Mouse (Mus musculus) intestine, embryonic 15.5 days (tissue): ENCODE measurements around the gene Rack1. TPM values are rescaled to one million over a fixed set of nuclear protein-coding genes. Genes with fewer than 3 reads are reported as not detected.
"Not testable (repeated sequence)": the region's sequence is repeated elsewhere in the genome, so short reads cannot be mapped to it uniquely, and the experiment has no call there.

Experiments
- ATAC-seq: fragments of 200-750 bp; cut with Nextera tagmentation; 2 replicates; pipeline ENCODE4 v1.8.0; 2017; ENCODE audit warnings: moderate TSS enrichment, moderate library complexity
- H3K27ac ChIP-seq: fragments of 300-500 bp; sonication (generic); 2 replicates; pipeline ENCODE4 v1.5.1; 2015; ENCODE audit warnings: mild to moderate bottlenecking, inconsistent platforms
- H3K27me3 ChIP-seq: fragments of 300-500 bp; sonication (generic); replicated peaks from 2 replicates; pipeline ENCODE4 v1.6.1; 2015; ENCODE audit warnings: inconsistent platforms
- H3K36me3 ChIP-seq: fragments of 300-500 bp; sonication (generic); 2 replicates; pipeline ENCODE4 v1.6.1; 2015; ENCODE audit warnings: inconsistent platforms
- H3K4me1 ChIP-seq: fragments of 300-500 bp; sonication (generic); replicated peaks from 2 replicates; pipeline ENCODE4 v1.6.1; 2015; ENCODE audit warnings: inconsistent platforms
- H3K4me2 ChIP-seq: fragments of 300-500 bp; sonication (generic); replicated peaks from 2 replicates; pipeline ENCODE4 v1.6.1; 2015; ENCODE audit warnings: mild to moderate bottlenecking, inconsistent platforms
- H3K4me3 ChIP-seq: fragments of 300-500 bp; sonication (generic); replicated peaks from 2 replicates; pipeline ENCODE4 v1.5.1; 2015; ENCODE audit warnings: inconsistent platforms
- H3K9ac ChIP-seq: fragments of 300-500 bp; sonication (generic); 2 replicates; pipeline ENCODE4 v1.6.1; 2015; ENCODE audit warnings: inconsistent platforms
- H3K9me3 ChIP-seq: fragments of 300-500 bp; sonication (generic); 2 replicates; pipeline ENCODE4 v1.6.1; 2016; ENCODE audit warnings: inconsistent platforms
- WGBS: fragments of 180-500 bp; shearing (Covaris S2); methylation state at CpG from one replicate; pipeline ENCODE4 v1.1.7; 2015; 5-methylcytosine and 5-hydroxymethylcytosine counted together
- polyA plus RNA-seq: library from polyadenylated mRNA; unstranded; fragments of >200 nt; fragmentation: Nextera tagmentation; extraction: Ambion mirVana; gene quantifications from 2 replicates; pipeline ENCODE4 v1.2.1, GENCODE M21; 2015

Gene Rack1
- polyA plus RNA-seq, 1 experiment from 2014 or later, result 815 TPM

DNA sequence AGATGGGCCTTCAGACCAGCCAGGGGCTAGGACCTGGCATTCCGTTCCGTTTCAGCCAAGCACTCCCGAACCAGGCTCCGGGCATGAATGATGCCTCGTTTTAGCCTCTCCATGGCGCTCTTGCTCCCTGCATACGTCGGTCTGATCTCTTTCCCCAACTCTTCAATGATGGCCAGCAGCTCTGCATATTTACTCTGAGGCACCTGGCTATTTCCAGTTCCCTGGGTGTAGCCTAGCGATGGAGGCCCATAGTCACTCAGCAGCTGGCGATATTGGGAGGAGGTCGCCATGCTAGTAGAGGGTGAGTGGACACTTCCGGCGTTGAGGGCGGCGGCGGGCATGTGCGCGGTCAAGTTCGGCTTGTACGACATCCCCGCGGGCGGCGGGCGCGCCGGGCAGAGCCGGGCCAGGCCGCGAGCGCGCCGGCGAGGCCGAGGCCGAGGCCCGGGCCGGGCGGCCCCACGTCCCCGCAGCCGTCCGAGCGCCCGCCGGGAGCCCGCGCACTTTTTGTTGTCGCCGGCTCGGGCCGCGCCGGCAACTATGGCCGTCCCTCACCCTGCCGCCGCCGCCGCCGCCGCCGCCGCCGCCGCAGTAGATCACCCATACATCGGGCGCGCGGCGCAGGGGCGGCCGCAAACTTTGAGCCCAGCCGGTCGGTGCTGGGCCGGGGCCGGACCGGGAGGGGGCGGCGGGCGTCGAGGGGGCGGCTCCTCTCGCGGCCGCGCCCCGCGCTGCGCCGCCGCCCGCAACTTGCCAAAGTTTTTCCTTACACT lies 26.0 kb downstream of the Rack1 start, which contains the start of the genes Trim7 and Gm12184:
Gene Trim7 (plus strand): TSS at position 162 of the 773 bp plus-strand sequence.
Gene Gm12184 (minus strand): TSS at position 677 of the 773 bp plus-strand sequence.
- WGBS, result under 1% methylated on average over 70 of the region's 92 CpGs
- H3K27ac ChIP-seq, result peak within 1 kb of the TSS; percentile 48; the same call in 1 of the 2 replicates
- peak within 1 kb of the TSS; percentile 69 for H3K4me2 ChIP-seq

DNA sequence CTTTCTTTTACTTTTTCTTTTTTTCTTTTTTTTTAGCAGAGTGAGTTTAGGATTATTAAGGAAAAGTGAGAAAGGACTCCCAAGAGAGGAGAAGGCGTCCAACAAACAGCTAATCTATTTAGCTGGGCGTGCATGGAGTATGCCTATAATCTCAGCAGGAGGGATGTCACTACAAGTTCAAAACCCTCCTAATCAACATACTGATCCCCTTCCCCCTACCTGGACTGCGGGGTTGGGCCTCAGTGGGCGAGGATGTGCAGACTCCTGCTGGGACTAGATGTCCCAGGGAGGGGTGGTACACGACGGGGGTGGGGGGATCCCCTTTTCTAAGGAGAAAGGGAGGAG lies 26.6 kb downstream of the Rack1 start:
- Histone ChIP-seq H3K36me3 (no peaks in the 10 kb centered on the region), H3K27ac (0 out of 2 replicates have a peak overlapping the region, but pooled peaks have one; percentile 48), H3K4me1 (peaks cover 10% of the 10 kb centered on the region; the same call in 1 of the 2 replicates), H3K4me3 (peak overlapping the region; percentile 46), H3K4me2 (peak overlapping the region; percentile 69), H3K9ac (peak overlapping the region; percentile 48), H3K27me3 (no peaks in the 10 kb centered on the region), H3K9me3 (no peaks in the 10 kb centered on the region)
- peak; percentile 31 for ATAC-seq
- WGBS, result 1% methylated on average over 6 of the region's 6 CpGs

More for the DNA sequence above, 26.0 kb downstream of the Rack1 start, which contains the start of the genes Trim7 and Gm12184:
- not testable (repeated sequence) for H3K36me3 ChIP-seq, H3K27me3 ChIP-seq, H3K9me3 ChIP-seq
- H3K4me1 ChIP-seq, result peaks cover 10% of the 10 kb centered on the region; the same call in 1 of the 2 replicates
- ATAC-seq, result peak; percentile 87
- peak within 1 kb of the TSS; percentile 48 for H3K9ac ChIP-seq
- H3K4me3 ChIP-seq, result peak within 1 kb of the TSS; percentile 46

- no peak overlapping the region for H3K27ac ChIP-seq
- H3K4me3 ChIP-seq, result no peak overlapping the region
- no peaks in the 10 kb centered on the region for H3K27me3 ChIP-seq
- no peak overlapping the region for H3K9ac ChIP-seq
- H3K4me1 ChIP-seq, result peaks cover 10% of the 10 kb centered on the region; the same call in 1 of the 2 replicates
- no peak overlapping the region for H3K4me2 ChIP-seq
- H3K36me3 ChIP-seq, result no peaks in the 10 kb centered on the region
- no peaks in the 10 kb centered on the region for H3K9me3 ChIP-seq
- no peak for ATAC-seq
- WGBS, result 71% methylated on average over 6 of the region's 6 CpGs
Observed at GRCm38 (mm10) chr11:48827926-48828325, 27.8 kb downstream of the Rack1 start.

DNA sequence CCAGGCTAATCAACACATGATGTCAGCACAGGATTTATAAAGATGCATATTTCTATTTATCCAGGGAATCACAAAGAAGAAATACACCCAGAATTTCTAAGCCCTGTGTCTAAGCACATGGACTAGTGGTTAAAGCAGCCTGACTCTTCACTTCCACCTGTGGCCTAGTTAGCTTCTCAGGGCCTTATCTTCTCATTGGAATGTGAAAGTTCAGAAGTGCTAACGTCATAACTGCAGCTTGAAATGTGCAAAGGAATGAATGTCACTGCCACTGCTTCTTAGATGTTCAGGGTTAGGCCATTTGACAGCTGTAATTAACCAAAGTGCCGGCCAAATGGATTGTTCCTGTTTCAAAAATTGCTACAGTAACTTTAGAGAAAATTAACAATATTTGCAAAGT lies 30.1 kb downstream of the Rack1 start:
- Histone ChIP-seq H3K4me3 (no peak overlapping the region), H3K4me1 (no peaks in the 10 kb centered on the region; the same call in 1 of the 2 replicates), H3K9me3 (no peaks in the 10 kb centered on the region), H3K27ac (no peak overlapping the region), H3K36me3 (no peaks in the 10 kb centered on the region), H3K4me2 (no peak overlapping the region), H3K9ac (no peak overlapping the region), H3K27me3 (no peaks in the 10 kb centered on the region)
- ATAC-seq, result no peak
- WGBS, result 56% methylated on average over 2 of the region's 2 CpGs

- H3K4me1 ChIP-seq, result no peaks in the 10 kb centered on the region; the same call in 1 of the 2 replicates
- ATAC-seq, result no peak
- no peaks in the 10 kb centered on the region for H3K27me3 ChIP-seq
- H3K27ac ChIP-seq, result no peak overlapping the region
- no peaks in the 10 kb centered on the region for H3K36me3 ChIP-seq
- H3K9me3 ChIP-seq, result no peaks in the 10 kb centered on the region
- H3K4me3 ChIP-seq, result no peak overlapping the region
- H3K4me2 ChIP-seq, result no peak overlapping the region
- WGBS, result 71% methylated on average over 2 of the region's 2 CpGs
- no peak overlapping the region for H3K9ac ChIP-seq
Observed at GRCm38 (mm10) chr11:48831273-48831672, 31.1 kb downstream of the Rack1 start.

GRCm38 (mm10) chr11:48833078-48833730 lies 33.1 kb downstream of the Rack1 start:
- WGBS, result 42% methylated on average over 9 of the region's 9 CpGs
- Histone ChIP-seq H3K4me2 (peak overlapping the region; percentile 64), H3K9me3 (no peaks in the 10 kb centered on the region), H3K9ac (no peak overlapping the region), H3K36me3 (no peaks in the 10 kb centered on the region), H3K4me1 (peaks cover 4% of the 10 kb centered on the region), H3K27me3 (no peaks in the 10 kb centered on the region), H3K27ac (no peak overlapping the region), H3K4me3 (peak overlapping the region; percentile 53)
- ATAC-seq, result no peak

DNA sequence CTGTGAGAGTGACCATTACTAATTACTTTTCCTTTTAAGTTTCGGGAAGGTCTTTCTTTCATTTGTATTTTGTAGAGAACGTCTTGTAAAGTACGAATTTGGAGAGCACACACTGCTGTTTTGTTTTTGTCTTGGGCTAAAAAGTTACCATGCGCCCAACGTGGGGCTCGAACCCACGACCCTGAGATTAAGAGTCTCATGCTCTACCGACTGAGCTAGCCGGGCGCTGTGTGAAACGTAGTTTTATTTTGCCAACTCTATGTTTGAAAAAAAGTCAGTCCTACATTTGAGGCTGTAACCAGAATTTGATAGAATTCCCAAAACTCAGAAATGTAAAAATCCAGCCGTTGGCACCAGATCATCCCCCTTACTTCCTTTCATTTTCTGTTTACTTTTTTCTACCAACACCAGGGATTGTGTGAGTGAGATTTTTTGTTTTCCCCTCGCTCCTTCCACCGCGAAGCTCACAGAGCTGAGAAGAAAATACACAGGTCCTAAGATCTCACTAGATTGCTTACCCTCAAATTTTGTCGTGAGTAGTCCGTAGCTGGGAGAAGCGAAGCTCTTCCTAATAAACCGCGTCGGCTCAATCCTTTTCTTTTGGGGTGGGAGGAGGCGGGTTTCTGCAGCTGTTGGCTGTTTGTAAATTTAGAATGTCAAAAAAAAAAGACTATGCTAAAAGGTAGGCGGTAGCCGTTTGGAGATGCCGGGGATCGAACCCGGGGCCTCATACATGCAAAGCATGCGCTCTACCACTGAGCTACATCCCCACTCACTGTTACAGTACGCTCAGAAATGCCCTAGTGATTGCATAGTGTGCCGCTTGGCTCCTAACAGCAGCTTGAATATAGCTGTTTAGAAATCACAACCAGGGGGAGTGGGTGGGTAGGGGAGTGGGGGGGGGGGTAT lies 33.9 kb downstream of the Rack1 start:
- Histone ChIP-seq H3K36me3 (no peaks in the 10 kb centered on the region), H3K9ac (peak overlapping the region; percentile 54), H3K9me3 (no peaks in the 10 kb centered on the region), H3K27ac (peak overlapping the region; percentile 51; the same call in 1 of the 2 replicates), H3K27me3 (no peaks in the 10 kb centered on the region), H3K4me3 (peak overlapping the region; percentile 53), H3K4me1 (peaks cover 4% of the 10 kb centered on the region), H3K4me2 (peak overlapping the region; percentile 64)
- WGBS, result under 1% methylated on average over 30 of the region's 30 CpGs
- ATAC-seq, result peak; percentile 86

GRCm38 (mm10) chr11:48835923-48836322 lies 35.8 kb downstream of the Rack1 start:
- H3K4me3 ChIP-seq, result no peak overlapping the region
- H3K9me3 ChIP-seq, result no peaks in the 10 kb centered on the region
- no peak for ATAC-seq
- H3K36me3 ChIP-seq, result no peaks in the 10 kb centered on the region
- H3K27ac ChIP-seq, result no peak overlapping the region
- H3K27me3 ChIP-seq, result no peaks in the 10 kb centered on the region
- H3K4me1 ChIP-seq, result peaks cover 4% of the 10 kb centered on the region
- no peak overlapping the region for H3K4me2 ChIP-seq
- WGBS, result 74% methylated on average over 6 of the region's 6 CpGs
- H3K9ac ChIP-seq, result no peak overlapping the region

GRCm38 (mm10) chr11:48836990-48837309 lies 36.8 kb downstream of the Rack1 start:
- WGBS, result 18% methylated on average over 11 of the region's 11 CpGs
- peak overlapping the region; percentile 92 for H3K4me3 ChIP-seq
- ATAC-seq, result 0 out of 2 replicates have a peak, but pooled peaks have one; percentile 1
- peak overlapping the region; percentile 72 for H3K9ac ChIP-seq
- no peaks in the 10 kb centered on the region for H3K9me3 ChIP-seq
- no peaks in the 10 kb centered on the region for H3K27me3 ChIP-seq
- H3K27ac ChIP-seq, result 0 out of 2 replicates have a peak overlapping the region, but pooled peaks have one; percentile 67
- peak overlapping the region; percentile 91 for H3K4me2 ChIP-seq
- H3K36me3 ChIP-seq, result no peaks in the 10 kb centered on the region
- H3K4me1 ChIP-seq, result peaks cover 4% of the 10 kb centered on the region

DNA sequence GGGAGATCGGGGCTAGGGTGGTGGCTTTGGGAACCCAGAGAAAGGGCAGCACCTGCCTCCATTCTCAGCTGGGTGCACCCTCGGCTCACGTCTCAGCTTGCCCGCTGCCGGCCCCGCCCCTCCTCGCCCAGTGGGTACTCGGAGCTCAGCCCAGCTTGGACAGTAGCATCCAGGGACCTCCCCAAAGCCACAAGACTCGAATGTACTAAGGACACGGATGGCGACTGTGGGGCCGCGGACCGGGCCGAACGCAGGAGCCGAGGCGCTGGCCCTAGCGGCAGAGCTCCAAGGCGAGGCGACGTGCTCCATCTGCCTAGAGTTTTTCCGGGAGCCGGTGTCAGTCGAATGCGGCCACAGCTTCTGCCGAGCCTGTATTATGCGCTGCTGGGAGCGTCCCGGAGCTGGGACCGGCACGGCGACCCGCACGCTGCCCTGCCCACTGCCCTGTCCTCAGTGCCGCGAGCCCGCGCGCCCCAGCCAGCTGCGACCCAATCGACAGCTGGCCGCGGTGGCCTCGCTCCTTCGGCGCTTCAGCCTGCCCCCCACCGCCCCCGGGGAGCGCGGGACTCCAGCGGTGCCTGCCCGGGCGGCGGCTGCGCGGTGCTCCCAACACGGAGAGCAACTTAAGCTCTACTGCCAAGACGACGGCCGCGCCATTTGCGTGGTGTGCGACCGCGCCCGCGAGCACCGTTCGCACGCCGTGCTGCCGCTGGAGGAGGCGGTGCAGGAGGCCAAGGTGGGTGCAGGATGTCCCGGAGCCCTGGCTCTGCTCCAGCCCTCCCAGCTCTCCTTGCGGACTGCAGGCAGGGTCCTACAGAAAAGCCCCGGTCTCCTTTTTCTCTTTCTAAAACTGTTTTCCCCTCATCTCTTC lies 37.4 kb downstream of the Rack1 start:
- H3K4me1 ChIP-seq, result peaks cover 4% of the 10 kb centered on the region
- no peaks in the 10 kb centered on the region for H3K9me3 ChIP-seq
- H3K4me3 ChIP-seq, result peak overlapping the region; percentile 92
- peak overlapping the region; percentile 72 for H3K9ac ChIP-seq
- H3K36me3 ChIP-seq, result no peaks in the 10 kb centered on the region
- H3K27ac ChIP-seq, result peak overlapping the region; percentile 67
- WGBS, result under 1% methylated on average over 77 of the region's 77 CpGs
- peak; percentile 43 for ATAC-seq
- no peaks in the 10 kb centered on the region for H3K27me3 ChIP-seq
- peak overlapping the region; percentile 91 for H3K4me2 ChIP-seq

- peaks cover 4% of the 10 kb centered on the region for H3K4me1 ChIP-seq
- ATAC-seq, result peak; percentile 62
- under 1% methylated on average over 16 of the region's 16 CpGs for WGBS
- no peaks in the 10 kb centered on the region for H3K9me3 ChIP-seq
- H3K9ac ChIP-seq, result peak overlapping the region; percentile 72
- H3K36me3 ChIP-seq, result no peaks in the 10 kb centered on the region
- peak overlapping the region; percentile 92 for H3K4me3 ChIP-seq
- no peaks in the 10 kb centered on the region for H3K27me3 ChIP-seq
- H3K27ac ChIP-seq, result peak overlapping the region; percentile 67
- peak overlapping the region; percentile 91 for H3K4me2 ChIP-seq
Observed at GRCm38 (mm10) chr11:48838181-48838797, 38.2 kb downstream of the Rack1 start.
